Mouse (Mus musculus) inflammation-experienced regulatory T-cells (primary cell): ENCODE measurements around the gene Tfb2m. TPM values are rescaled to one million over a fixed set of nuclear protein-coding genes. Genes with fewer than 3 reads are reported as not detected.

ENCODE experiments used
- polyA plus RNA-seq, 2 experiments: library from polyadenylated mRNA; unstranded; fragments of 100-300 nt; shearing (Covaris generic); gene quantifications; one replicate each; pipeline ENCODE4 v1.2.1; 2017

The Tfb2m gene
- polyA plus RNA-seq, result 10 to 100 TPM; 18.9 to 23.6 TPM

DNA sequence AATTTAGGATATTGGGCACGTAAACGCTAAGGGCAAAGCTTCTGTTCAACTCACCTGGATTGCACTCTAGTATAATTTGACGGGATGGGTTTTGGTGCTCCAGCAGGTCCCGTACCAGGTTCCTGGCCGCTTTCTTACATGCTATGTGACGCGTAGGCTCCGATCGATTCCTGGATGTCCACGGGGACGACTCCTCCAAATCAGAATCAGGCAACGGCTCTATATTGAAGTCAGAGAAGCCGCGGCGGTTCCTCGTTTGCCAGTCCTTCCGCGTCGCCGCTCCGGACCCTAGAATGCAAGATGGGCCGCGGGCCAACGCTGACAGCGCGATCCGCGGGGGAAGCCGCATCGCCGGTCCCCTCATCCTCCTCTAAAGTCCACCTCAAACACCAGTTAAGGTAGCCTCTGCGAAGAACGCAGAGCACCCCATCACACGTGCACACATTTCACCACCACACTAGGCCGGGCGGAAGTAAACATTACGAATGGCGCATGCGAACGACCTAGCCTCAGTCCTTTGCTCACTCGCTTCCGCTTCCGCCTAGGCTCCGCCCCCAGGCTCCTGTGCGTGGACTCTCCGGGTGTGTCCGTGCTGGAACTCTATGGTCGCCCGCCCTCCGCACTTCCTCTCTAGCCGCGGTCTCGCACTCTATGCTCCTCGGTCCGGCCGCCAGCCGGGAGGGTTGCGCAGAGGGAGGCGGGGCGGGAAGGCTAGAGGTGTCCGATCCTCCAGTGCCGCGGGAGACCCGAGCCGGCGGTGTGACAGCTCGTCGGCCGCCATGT is at the start of gene Tfb2m, which contains the start of gene Cnst:
Tfb2m (minus strand) TSS at position 500 of the 783 bp plus-strand sequence.
Cnst (plus strand) TSS at position 603 of the 783 bp plus-strand sequence.

GRCm38 (mm10) chr1:179517713-179518465 is 28.2 kb downstream of the Tfb2m start, which contains the start of gene Smyd3:
Gene Smyd3 (minus strand): TSS chr1:179518041.

Other genes starting within 250 kb of the Tfb2m start
- gene Smyd3, start 28.2 kb downstream of the Tfb2m start, polyA plus RNA-seq, result 10 to 100 TPM; 29.7 to 39.6 TPM
- 10 to 100 TPM; 23.6 to 37.9 TPM for gene Cnst, start 103 bp upstream of the Tfb2m start, polyA plus RNA-seq
- gene Sccpdh, start 121.9 kb upstream of the Tfb2m start, polyA plus RNA-seq, result 10 to 100 TPM; 17.7 to 18.9 TPM
- under 1 TPM; 0.06 to 0.78 TPM for gene Kif28, start 199.0 kb upstream of the Tfb2m start, polyA plus RNA-seq